Mouse (Mus musculus): ENCODE results near the gene Ano2.

The Ano2 gene

GRCm38 (mm10) chr6:125747322-125747930 is 57.2 kb downstream of the Ano2 start:
- no peak for DNase-seq

DNA sequence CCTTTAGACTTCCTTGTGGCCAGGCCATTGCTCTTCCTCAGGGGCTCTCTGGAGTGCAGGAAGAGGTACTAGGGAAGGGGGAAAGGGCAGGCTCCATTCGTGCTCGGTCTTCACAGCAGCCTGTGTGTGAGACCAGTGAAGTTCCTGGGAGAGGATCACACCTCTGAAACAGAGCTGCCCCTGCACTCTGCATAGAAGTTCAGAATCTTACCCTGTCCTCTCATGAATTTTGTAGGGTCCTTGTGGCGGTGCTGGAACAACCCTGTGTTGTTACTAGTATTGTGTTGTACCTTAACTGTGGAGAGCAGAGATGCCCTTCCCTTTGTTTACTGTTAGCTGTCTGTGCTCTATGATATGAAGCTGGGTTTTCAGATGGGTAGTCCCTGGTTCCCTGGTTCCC is 58.4 kb downstream of the Ano2 start:
- DNase-seq = no peak

GRCm38 (mm10) chr6:125762851-125763519 is 72.8 kb downstream of the Ano2 start:
- DNase-seq = no peak

DNA sequence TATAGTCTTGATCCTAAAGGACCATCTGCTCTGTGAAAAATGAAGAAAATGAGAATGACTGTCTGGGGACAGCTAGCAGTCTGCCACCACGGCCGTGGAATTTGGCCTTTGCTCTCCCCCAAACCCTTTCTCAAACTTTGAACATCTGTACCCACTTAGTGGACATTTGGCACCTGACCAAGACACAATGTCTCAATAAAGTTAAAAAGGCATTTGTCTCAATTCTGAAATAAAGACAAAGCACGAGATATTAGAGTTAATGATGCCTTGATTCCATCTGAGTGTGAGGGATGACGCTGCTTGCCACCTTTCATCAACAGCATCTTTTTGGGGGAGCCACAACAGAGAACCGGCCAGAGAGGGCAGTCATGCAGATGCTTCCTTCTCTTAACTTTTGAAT is 83.0 kb downstream of the Ano2 start:
- no peak for DNase-seq

- no peak for DNase-seq
Measured at GRCm38 (mm10) chr6:125776291-125776690, 86.1 kb downstream of the Ano2 start.

- no peak for DNase-seq
Measured at GRCm38 (mm10) chr6:125802954-125803353, 112.7 kb downstream of the Ano2 start.

DNA sequence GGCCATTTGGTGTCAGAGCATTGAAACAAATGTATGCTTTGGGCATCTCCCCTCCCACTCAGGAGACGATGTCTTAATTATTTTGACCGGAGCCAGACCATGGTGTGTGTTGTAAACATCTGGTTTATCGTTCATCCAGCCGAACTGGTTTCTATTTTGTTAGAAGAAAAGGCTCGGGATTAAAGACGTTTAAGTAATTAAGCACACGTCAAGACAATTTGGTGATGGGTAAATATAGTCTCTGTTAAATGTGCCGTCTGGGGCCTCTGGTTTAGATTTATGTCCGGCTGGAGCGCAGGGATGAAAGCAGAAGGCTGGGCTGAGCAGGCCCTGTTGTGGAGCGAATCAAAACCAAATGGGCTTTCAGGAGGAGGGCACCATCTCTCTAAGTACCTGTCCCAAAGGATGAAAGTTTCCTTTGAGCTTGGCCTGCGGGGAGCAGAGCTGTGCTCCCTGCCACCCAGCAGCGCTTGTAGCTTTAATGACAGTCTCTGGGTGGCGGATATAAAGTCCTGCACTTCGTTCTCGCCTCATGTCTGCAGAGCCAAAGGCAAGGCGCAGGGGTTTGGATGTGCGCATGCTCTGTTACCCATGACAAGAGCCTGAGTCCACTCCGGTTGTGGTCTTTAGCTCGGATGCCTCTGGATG is 113.3 kb downstream of the Ano2 start:
- DNase-seq = no peak

- DNase-seq = no peak
Measured at GRCm38 (mm10) chr6:125808996-125809649, 118.9 kb downstream of the Ano2 start.

DNA sequence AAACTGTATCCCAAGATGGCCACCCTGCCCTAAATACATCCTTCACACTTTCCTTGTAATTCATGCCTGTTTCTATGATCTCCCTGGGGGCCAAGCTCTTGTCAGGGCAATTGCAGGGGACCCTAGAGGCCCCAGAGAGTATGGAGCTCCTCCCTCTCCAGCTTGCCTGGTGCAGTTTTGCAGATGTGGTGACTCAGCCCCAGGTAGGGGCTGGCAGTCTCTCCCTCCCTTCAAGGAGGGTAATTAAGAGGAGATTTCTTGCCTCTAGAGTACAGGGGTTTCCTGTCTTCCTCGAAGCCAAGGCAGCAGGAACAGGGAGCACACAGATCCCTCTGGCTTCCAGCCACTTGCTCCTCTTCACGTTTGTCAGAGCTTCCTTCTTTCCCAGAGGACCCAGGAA is 121.2 kb downstream of the Ano2 start:
- DNase-seq = no peak

DNA sequence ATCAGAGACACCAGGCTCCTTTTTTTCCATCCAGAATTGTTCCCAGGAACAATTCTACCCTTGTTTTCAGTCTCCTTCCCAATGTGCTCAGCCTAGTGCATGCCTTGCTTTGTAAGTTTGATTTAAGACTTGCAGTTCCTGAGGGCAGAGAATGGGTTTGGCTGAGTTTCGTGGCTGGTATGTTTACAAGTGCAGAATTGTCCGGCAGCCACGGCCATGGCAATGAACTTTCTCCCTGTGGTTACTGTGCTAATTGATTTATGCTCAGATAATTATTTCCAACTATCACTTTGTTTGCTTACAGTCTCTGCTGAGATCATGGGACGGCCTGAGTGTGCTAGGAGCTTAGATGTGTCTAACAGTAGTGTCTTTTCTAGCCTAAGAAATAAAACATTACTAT is 147.9 kb downstream of the Ano2 start:
- DNase-seq = no peak

DNA sequence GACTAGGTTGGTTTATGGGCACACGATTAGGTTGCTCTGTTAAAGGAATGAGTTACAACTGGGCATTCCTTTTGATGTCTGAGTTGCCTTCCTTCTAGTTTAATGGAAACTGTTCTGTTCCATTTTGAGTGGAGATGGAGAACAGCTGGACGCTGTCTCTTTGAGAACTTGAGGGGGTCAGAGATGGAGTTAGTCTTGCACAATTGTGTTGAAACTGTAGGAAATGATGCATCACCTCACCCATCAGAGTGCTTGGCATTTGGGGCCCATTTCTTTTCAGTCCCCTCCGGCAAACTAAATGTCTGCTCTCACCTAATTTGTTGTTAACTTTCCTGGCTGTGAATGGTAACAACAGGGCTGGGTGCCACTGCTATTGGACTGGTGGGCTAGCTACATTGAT is 151.1 kb downstream of the Ano2 start:
- no peak for DNase-seq

DNA sequence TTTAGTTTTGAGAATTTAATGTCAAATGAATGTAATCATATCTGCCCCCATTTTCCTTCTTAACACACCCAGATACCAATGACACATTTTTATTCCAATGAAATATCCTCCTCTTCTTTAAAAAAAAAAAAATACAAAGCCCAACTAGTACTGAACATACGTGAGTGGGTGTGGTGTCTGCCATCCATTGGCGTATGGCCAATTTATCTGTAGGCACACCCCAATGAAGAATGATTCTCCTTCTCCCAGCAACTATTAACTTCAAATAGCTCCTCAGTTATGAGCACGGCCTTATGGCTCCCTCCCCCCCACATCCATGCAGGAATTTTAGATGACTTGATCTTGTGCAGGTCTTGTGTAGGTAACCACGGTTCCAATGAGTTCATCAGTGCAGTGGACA is 161.0 kb downstream of the Ano2 start:
- DNase-seq = no peak

GRCm38 (mm10) chr6:125858294-125858693 is 168.1 kb downstream of the Ano2 start:
- DNase-seq = no peak

- DNase-seq = no peak
Measured at GRCm38 (mm10) chr6:125868516-125868915, 178.3 kb downstream of the Ano2 start.

DNA sequence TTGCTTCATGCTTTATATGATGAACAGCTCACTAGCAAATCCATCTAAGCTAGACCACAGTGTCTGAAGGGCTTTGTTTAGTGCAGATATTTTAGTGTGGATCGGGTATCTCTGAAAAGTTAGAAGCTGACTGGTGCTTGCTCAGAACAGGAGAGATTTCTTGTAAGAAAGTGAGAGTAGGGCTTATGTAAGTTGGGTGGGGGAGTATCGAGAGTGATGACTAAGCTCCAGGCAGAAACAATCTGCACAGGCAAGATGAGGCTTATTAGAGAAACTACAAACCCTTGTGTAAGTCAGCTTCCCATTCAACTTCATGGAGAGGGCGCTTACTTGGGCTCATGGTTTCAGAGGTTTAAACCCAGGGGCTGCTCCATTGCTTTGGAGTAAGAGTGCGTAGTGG is 181.3 kb downstream of the Ano2 start:
- no peak for DNase-seq

- DNase-seq = no peak
Measured at GRCm38 (mm10) chr6:125874742-125875141, 184.5 kb downstream of the Ano2 start.

DNA sequence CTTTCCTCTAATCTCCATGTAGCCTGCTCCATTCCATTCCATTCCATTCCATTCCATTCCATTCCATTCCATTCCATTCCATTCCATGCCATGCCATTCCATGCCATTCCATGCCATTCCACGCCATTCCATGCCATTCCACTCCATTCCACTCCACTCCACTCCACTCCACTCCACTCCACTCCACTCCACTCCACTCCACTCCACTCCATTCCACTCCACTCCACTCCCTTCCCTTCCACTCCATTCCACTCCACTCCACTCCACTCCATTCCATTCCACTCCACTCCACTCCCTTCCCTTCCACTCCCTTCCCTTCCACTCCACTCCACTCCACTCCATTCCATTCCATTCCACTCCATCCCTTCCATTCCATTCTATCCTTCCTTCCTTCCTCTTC is 186.7 kb downstream of the Ano2 start:
- no peak for DNase-seq

GRCm38 (mm10) chr6:125878671-125879070 is 188.5 kb downstream of the Ano2 start:
- no peak for DNase-seq

DNA sequence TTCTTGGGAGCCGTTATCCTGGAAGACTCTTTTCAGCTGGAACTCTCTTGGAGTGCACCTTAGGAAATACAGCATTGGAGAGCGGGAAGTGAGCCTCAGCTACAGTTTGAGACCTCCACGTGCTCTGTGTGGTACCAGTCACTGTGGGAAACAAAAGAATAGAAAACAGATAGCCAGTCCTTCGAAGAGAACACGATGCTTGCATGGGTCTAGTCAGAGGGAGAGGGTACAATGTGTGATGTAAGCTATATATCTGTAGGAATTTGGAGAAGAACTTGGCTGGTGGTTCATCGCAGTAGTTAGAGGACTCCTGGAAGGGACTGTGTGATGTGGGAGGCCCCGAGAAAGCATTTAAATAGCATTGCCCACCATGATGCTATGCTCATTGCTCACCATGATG is 189.1 kb downstream of the Ano2 start:
- no peak for DNase-seq

- no peak for DNase-seq
Measured at GRCm38 (mm10) chr6:125888596-125888995, 198.4 kb downstream of the Ano2 start.

DNA sequence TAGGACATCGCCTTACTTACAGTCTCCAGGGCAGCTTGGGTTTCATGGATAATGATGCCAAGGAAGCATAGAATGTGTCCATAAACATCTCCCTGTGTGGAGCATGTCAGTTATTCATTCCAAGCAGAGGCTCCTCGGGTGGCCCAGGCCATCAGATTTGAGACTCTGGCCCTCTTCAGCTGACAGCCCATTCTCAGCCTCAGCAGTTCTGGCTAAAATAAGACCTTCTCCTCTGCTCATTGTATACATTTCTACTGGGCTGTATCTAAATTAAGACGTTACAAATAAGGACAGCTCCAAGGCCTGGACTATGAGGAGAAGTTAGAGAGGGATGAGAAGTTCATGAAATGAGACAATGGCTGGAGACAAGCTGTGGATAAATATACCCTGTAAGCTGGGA is 204.1 kb downstream of the Ano2 start:
- DNase-seq = no peak

- no peak for DNase-seq
Measured at GRCm38 (mm10) chr6:125914446-125914845, 224.2 kb downstream of the Ano2 start.

- no peak for DNase-seq
Measured at GRCm38 (mm10) chr6:125922746-125923145, 232.5 kb downstream of the Ano2 start.

- no peak for DNase-seq
Measured at GRCm38 (mm10) chr6:125924979-125925378, 234.8 kb downstream of the Ano2 start.
